Mouse (Mus musculus): ENCODE results near the gene Pde1b.

Pde1b gene

GRCm38 (mm10) chr15:103551053-103551452 is 48.2 kb downstream of the Pde1b start:
- no peak for DNase-seq (ENCODE audit: low spot score)

- no peak for DNase-seq (ENCODE audit: low spot score)
Measured at GRCm38 (mm10) chr15:103552096-103552690, 49.4 kb downstream of the Pde1b start.

- no peak for DNase-seq (ENCODE audit: low spot score)
Measured at GRCm38 (mm10) chr15:103564981-103565380, 62.1 kb downstream of the Pde1b start, which contains the start of gene Glycam1. Gene Glycam1 (minus strand): TSS chr15:103565081.

All from ovary, adult 18-20 months (tissue).